8 mouse cellular contexts compared by ENCODE assay signal in the genomic region with DNA sequence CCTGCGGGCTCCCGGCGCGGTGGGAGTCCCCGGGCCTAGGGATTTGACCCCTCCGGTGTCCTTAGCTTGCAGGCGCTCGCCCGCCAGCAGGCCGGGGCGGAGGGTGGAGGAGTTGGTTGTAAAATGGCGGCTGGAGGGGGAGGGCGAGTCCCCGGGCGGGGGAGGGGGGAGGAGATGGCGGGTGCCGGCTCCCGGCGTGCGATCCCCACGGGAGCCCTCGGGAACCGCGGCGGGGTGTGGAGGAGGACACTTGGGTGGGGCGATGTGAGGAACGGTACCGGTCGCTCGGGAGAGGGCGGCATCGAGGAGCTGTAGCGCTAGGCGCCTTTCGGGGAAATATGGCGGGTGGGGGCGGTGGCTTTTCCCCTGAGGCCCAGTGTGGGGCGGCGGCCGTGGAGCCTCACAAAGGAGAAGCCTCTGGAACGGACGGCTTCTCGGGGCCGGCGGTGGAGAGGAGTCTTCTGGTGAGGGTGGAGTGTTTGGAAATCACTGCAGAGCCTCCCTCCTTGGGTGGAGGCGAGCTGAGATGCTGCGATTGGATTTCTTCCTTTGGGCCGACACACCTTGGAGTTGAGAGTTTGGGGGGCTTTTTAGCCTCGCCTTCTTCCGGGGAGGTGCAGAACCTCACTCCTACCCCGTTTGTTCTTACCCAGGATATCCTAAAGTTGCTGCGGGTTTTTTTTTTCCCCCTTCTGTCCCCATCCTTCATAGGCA. TPM values are rescaled to one million over a fixed set of nuclear protein-coding genes. Genes with fewer than 3 reads are reported as not detected.
DNase-seq lines count a peak whose midpoint lies in the region; ATAC-seq lines count a peak whose summit lies in the region.

No protein-coding gene starts in this region.

- under 1% methylated on average over 44 of the region's 52 CpGs for WGBS in hindbrain, embryonic 14.5 days
- 2% methylated on average over 50 of the region's 52 CpGs for WGBS in limb, embryonic 12.5 days
- WGBS in midbrain, embryonic 12.5 days: under 1% methylated on average over 49 of the region's 52 CpGs

- H3K4me2 ChIP-seq in hindbrain, embryonic 14.5 days (replicated peaks): peak overlapping the region; percentile 76
- peak overlapping the region; percentile 74 for H3K4me2 ChIP-seq in limb, embryonic 12.5 days
- H3K4me2 ChIP-seq in midbrain, embryonic 12.5 days (replicated peaks): peak overlapping the region; percentile 70

- DNase-seq in cerebellum, adult 11-12 months: peak; percentile 69
- no peak for DNase-seq in cerebellum, adult 11 months
- DNase-seq in cerebellum, adult 9-10 months: peak; percentile 69
- peak; percentile 80 for DNase-seq in gastrocnemius, adult 18-20 months (ENCODE audit: low spot score)
- DNase-seq in hindbrain, embryonic 14.5 days (ENCODE audit: low spot score): no peak
- peak; percentile 50 to 58 for DNase-seq in spleen, postnatal 14 days (ENCODE audit: low spot score in 2 of 2)

- H3K4me1 ChIP-seq in hindbrain, embryonic 14.5 days (replicated peaks; ENCODE audit: control insufficient read depth, insufficient read depth, low read length): peaks cover 43% of the 10 kb centered on the region
- peaks cover 23% of the 10 kb centered on the region for H3K4me1 ChIP-seq in limb, embryonic 12.5 days (replicated peaks)
- peaks cover 39% of the 10 kb centered on the region for H3K4me1 ChIP-seq in midbrain, embryonic 12.5 days

- peaks cover 8% of the 10 kb centered on the region for H3K36me3 ChIP-seq in hindbrain, embryonic 14.5 days (replicated peaks; ENCODE audit: control insufficient read depth, insufficient read depth)
- peaks cover 15% of the 10 kb centered on the region for H3K36me3 ChIP-seq in limb, embryonic 12.5 days
- peaks cover 8% of the 10 kb centered on the region for H3K36me3 ChIP-seq in midbrain, embryonic 12.5 days

- peak; percentile 65 for ATAC-seq in hindbrain, embryonic 14.5 days (ENCODE audit: low FRiP score)
- ATAC-seq in limb, embryonic 12.5 days (ENCODE audit: insufficient number of reproducible peaks, insufficient read depth, low FRiP score, low TSS enrichment, low read depth): peak; percentile 53
- peak; percentile 50 for ATAC-seq in midbrain, embryonic 12.5 days (ENCODE audit: low FRiP score, low read depth)

- H3K9ac ChIP-seq in hindbrain, embryonic 14.5 days: peak overlapping the region; percentile 97
- peak overlapping the region; percentile 98 for H3K9ac ChIP-seq in limb, embryonic 12.5 days (replicated peaks)
- peak overlapping the region; percentile 98 for H3K9ac ChIP-seq in midbrain, embryonic 12.5 days (replicated peaks)

- peak overlapping the region; percentile 86 for H3K4me3 ChIP-seq in hindbrain, embryonic 14.5 days (replicated peaks; ENCODE audit: low read length)
- H3K4me3 ChIP-seq in limb, embryonic 12.5 days (replicated peaks): peak overlapping the region; percentile 92
- peak overlapping the region; percentile 96 for H3K4me3 ChIP-seq in midbrain, embryonic 12.5 days

- no peaks in the 10 kb centered on the region for H3K9me3 ChIP-seq in hindbrain, embryonic 14.5 days (ENCODE audit: control insufficient read depth, low read length)
- H3K9me3 ChIP-seq in limb, embryonic 12.5 days: no peaks in the 10 kb centered on the region
- no peaks in the 10 kb centered on the region for H3K9me3 ChIP-seq in midbrain, embryonic 12.5 days

- peak overlapping the region; percentile 99 for H3K27ac ChIP-seq in hindbrain, embryonic 14.5 days
- H3K27ac ChIP-seq in limb, embryonic 12.5 days: peak overlapping the region; percentile 99
- peak overlapping the region; percentile 98 for H3K27ac ChIP-seq in midbrain, embryonic 12.5 days (replicated peaks)

- no peaks in the 10 kb centered on the region for H3K27me3 ChIP-seq in hindbrain, embryonic 14.5 days (ENCODE audit: control insufficient read depth, insufficient read depth, low read length)
- no peaks in the 10 kb centered on the region; the same call in 1 of the 2 replicates for H3K27me3 ChIP-seq in limb, embryonic 12.5 days
- no peaks in the 10 kb centered on the region for H3K27me3 ChIP-seq in midbrain, embryonic 12.5 days

RNA-seq across cellular contexts. Expression of a gene that starts 0.7 kb away (rescaled TPM):
- 100 to 1,000 TPM; 517 to 578 TPM for total RNA-seq in gastrocnemius, adult 18-20 months (2021)
- 1,491 and 1,607 TPM in 2 replicates for polyA plus RNA-seq in hindbrain, embryonic 14.5 days (2014; fragmentation: Nextera tagmentation; extraction: Ambion mirVana)
- 1,061 and 1,068 TPM in 2 replicates for polyA plus RNA-seq in limb, embryonic 12.5 days (2016; fragmentation: Nextera tagmentation; extraction: Ambion mirVana)
- polyA plus RNA-seq in midbrain, embryonic 12.5 days (2016; fragmentation: Nextera tagmentation; extraction: Ambion mirVana): 1,324 and 1,373 TPM in 2 replicates

RNA-seq across cellular contexts. Expression of a gene that starts 54.3 kb away (rescaled TPM):
- 10 to 100 TPM; 50.3 to 60.6 TPM for total RNA-seq in gastrocnemius, adult 18-20 months (2021)
- 102 and 115 TPM in 2 replicates for polyA plus RNA-seq in hindbrain, embryonic 14.5 days (2014; fragmentation: Nextera tagmentation; extraction: Ambion mirVana)
- 134 and 135 TPM in 2 replicates for polyA plus RNA-seq in limb, embryonic 12.5 days (2016; fragmentation: Nextera tagmentation; extraction: Ambion mirVana)
- polyA plus RNA-seq in midbrain, embryonic 12.5 days (2016; fragmentation: Nextera tagmentation; extraction: Ambion mirVana): 140 and 142 TPM in 2 replicates

Comparison
In these comparisons a context has a peak if more than half of its experiments do, and no peak if none do; other contexts are left out.
1. DNase-seq: peak in cerebellum, adult 11-12 months (single experiment), cerebellum, adult 9-10 months (single experiment), gastrocnemius, adult 18-20 months (single experiment) and spleen, postnatal 14 days (2 of 2); none in cerebellum, adult 11 months (single experiment) and hindbrain, embryonic 14.5 days (single experiment).
2. Peak in every context shown above with its lines, with median percentiles within 50 percentile points of each other: ATAC-seq, H3K27ac ChIP-seq, H3K4me2 ChIP-seq, H3K4me3 ChIP-seq and H3K9ac ChIP-seq.